Mouse (Mus musculus) heart, adult 2 months (tissue): ENCODE measurements at regions not wholly inside any gene's neighbourhood (a gene's known extent, or its start where the extent isn't known, plus 50 kb on each side); places are given as distances from the start of the nearest gene placed in this dataset.

Source experiments
- DNase-seq, 2 experiments: peaks; one replicate each; pipeline ENCODE4 v3.0.0; 2021
- H3K27ac ChIP-seq: fragments of 200-600 bp; 2 replicates; pipeline ENCODE4 v1.8.1; 2022
- H3K27me3 ChIP-seq: fragments of 200-500 bp; 2 replicates; pipeline ENCODE4 v1.6.1; 2012; ENCODE audit warnings: mild to moderate bottlenecking, low read length, inconsistent platforms, mixed read lengths; ENCODE audit not compliant: control insufficient read depth, insufficient read depth
- H3K36me3 ChIP-seq: fragments of 200-500 bp; 2 replicates; pipeline ENCODE4 v1.6.1; 2012; ENCODE audit warnings: low read length, inconsistent platforms; ENCODE audit not compliant: control insufficient read depth, insufficient read depth
- H3K4me1 ChIP-seq: fragments of 200-500 bp; 2 replicates; pipeline ENCODE4 v1.6.1; 2011; ENCODE audit warnings: low read length; ENCODE audit not compliant: control insufficient read depth, insufficient read depth
- H3K4me3 ChIP-seq: fragments of 200-600 bp; 2 replicates; pipeline ENCODE4 v1.8.1; 2022
- H3K79me2 ChIP-seq: fragments of 200-500 bp; replicated peaks from 2 replicates; pipeline ENCODE4 v1.6.1; 2012; ENCODE audit warnings: mild to moderate bottlenecking, inconsistent platforms, low read length, moderate library complexity, mixed read lengths; ENCODE audit not compliant: control insufficient read depth, insufficient read depth
- H3K9ac ChIP-seq: fragments of 200-500 bp; 2 replicates; pipeline ENCODE4 v1.6.1; 2012; ENCODE audit warnings: low read depth, mild to moderate bottlenecking, control low read depth, inconsistent platforms, low read length, mixed read lengths
- CTCF ChIP-seq: fragments of 200-600 bp; IDR thresholded peaks from 2 replicates; pipeline ENCODE4 v1.8.1; 2022; ENCODE audit warnings: antibody characterized with exemption, mild to moderate bottlenecking, moderate library complexity
- EP300 ChIP-seq: fragments of 200-500 bp; IDR thresholded peaks from 2 replicates; pipeline ENCODE4 v1.6.1; 2011; ENCODE audit warnings: low read depth, low read length, control low read depth; ENCODE audit not compliant: insufficient read depth
- POLR2A ChIP-seq: fragments of 200-500 bp; IDR thresholded peaks from 2 replicates; pipeline ENCODE4 v1.6.1; 2011; ENCODE audit warnings: mild to moderate bottlenecking, low read depth, low read length, control low read depth; ENCODE audit not compliant: insufficient read depth
- WGBS: fragments of 180-500 bp; shearing (Covaris S2); methylation state at CpG from one replicate; pipeline ENCODE4 v1.1.7; 2018; 5-methylcytosine and 5-hydroxymethylcytosine counted together
- intact Hi-C: fragments of 180-260 bp; cut with DNase I; formaldehyde crosslinking; loops from one replicate; pipeline ENCODE4 v1.15.1; 2025

DNA sequence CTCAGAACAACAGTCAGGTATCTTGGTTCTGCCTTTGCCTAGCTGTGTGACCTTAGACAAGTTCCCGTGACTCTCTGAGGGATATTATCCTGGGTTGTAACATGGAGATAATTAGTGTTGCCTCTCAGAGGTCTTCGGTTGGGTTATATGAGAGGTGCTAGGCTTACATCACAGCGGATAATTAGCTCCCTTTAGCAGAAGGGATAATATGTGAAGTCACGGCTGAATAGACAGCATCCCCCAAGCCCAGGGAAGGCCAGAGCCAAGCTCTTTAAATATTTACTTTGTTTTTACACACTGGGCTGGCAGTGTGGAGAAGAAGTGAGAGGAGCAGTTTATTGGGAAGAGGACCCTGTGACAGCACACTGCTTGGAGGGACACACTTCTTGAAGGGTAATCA, 299.9 kb downstream of the Ptpru start:
- no peak for TF ChIP-seq EP300
- no peak for TF ChIP-seq CTCF
- TF ChIP-seq POLR2A = no peak
- Histone ChIP-seq H3K4me1 (no peaks in the 10 kb centered on the region), H3K9ac (no peak overlapping the region), H3K4me3 (no peak overlapping the region), H3K36me3 (no peaks in the 10 kb centered on the region), H3K27ac (no peak overlapping the region), H3K27me3 (no peaks in the 10 kb centered on the region), H3K79me2 (no peaks in the 10 kb centered on the region)
- whole genome bisulfite sequencing = 86% methylated on average over 4 of the region's 4 CpGs
- intact Hi-C loops = no loop called here
- DNase-seq = no peak

- H3K4me3 ChIP-seq = no peak overlapping the region
- H3K36me3 ChIP-seq = no peaks in the 10 kb centered on the region
- no peaks in the 10 kb centered on the region for H3K79me2 ChIP-seq
- TF ChIP-seq POLR2A (no peak), CTCF (no peak), EP300 (no peak)
- no peak overlapping the region for H3K9ac ChIP-seq
- intact Hi-C loops = no loop called here
- H3K27ac ChIP-seq = no peak overlapping the region
- no peaks in the 10 kb centered on the region for H3K4me1 ChIP-seq
- DNase-seq = no peak
- no peaks in the 10 kb centered on the region for H3K27me3 ChIP-seq
- WGBS = 72% methylated on average over 12 of the region's 12 CpGs
Measured at GRCm38 (mm10) chr4:131546422-131547200, 291.5 kb downstream of the Ptpru start.

DNA sequence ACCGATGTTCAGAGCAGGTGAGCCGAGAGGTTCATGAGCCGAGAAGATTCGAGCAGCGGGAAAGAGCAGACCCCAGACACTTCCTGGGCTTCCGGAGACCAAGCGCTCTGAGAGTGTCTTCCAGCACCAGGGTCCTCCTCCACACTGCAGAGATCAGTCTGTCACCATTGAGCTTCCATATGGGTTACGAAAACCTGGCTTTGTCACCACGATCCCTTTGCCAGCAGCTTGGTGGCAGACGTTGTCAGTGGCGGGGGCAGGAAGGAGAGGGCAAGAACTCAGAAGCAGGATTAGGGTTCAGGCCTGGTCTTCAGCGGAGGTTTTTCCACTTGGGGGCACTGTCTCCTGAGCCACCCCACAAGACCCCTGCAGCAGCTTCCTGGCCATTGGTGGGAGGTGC, 288.5 kb downstream of the Ptpru start:
- Histone ChIP-seq H3K79me2 (no peaks in the 10 kb centered on the region), H3K4me1 (no peaks in the 10 kb centered on the region), H3K27ac (no peak overlapping the region), H3K4me3 (no peak overlapping the region), H3K9ac (no peak overlapping the region), H3K36me3 (no peaks in the 10 kb centered on the region), H3K27me3 (no peaks in the 10 kb centered on the region)
- WGBS = 75% methylated on average over 12 of the region's 12 CpGs
- TF ChIP-seq POLR2A (no peak), EP300 (no peak), CTCF (no peak)
- intact Hi-C loops = no loop called here
- no peak for DNase-seq

- intact Hi-C loops = no loop called here
- WGBS = 78% methylated on average over 5 of the region's 5 CpGs
- Histone ChIP-seq H3K27me3 (no peaks in the 10 kb centered on the region; the same call in 1 of the 2 replicates), H3K36me3 (no peaks in the 10 kb centered on the region), H3K4me3 (no peak overlapping the region), H3K27ac (no peak overlapping the region), H3K9ac (no peak overlapping the region), H3K79me2 (no peaks in the 10 kb centered on the region), H3K4me1 (no peaks in the 10 kb centered on the region)
- no peak for DNase-seq
- TF ChIP-seq EP300 (no peak), CTCF (no peak), POLR2A (no peak)
Measured at GRCm38 (mm10) chr4:131558513-131558912, 279.6 kb downstream of the Ptpru start.

DNA sequence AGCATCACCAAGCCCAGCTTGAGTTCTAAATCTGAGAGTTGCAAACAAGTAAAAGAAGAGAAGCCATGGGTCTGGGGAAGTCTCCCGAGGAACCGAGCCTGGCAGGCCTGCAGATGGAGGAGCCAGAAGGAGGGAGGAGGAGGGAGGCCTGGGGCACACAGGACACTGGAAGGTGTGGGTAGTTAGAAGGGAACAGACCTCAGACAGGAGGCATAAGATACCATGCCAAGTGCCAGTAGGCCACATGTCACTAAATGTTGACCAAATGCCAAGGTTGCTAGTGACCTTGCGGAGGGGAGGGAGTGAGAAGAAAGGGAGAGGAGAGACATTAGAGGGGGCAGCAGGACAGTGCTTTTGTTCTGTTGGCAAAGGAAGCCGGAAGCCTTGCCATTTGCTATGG, 274.2 kb downstream of the Ptpru start:
- TF ChIP-seq EP300 (no peak), CTCF (no peak), POLR2A (no peak)
- intact Hi-C loops = no loop called here
- Histone ChIP-seq H3K36me3 (no peaks in the 10 kb centered on the region), H3K4me3 (no peak overlapping the region), H3K27me3 (no peaks in the 10 kb centered on the region; the same call in 1 of the 2 replicates), H3K9ac (no peak overlapping the region), H3K4me1 (no peaks in the 10 kb centered on the region), H3K27ac (no peak overlapping the region), H3K79me2 (no peaks in the 10 kb centered on the region)
- 69% methylated on average over 4 of the region's 4 CpGs for WGBS
- DNase-seq = no peak

- DNase-seq = no peak
- H3K79me2 ChIP-seq = no peaks in the 10 kb centered on the region
- 59% methylated on average over 7 of the region's 7 CpGs for WGBS
- H3K27me3 ChIP-seq = no peaks in the 10 kb centered on the region; the same call in 1 of the 2 replicates
- TF ChIP-seq POLR2A = no peak
- no peak for TF ChIP-seq EP300
- no peak for TF ChIP-seq CTCF
- no peak overlapping the region for H3K27ac ChIP-seq
- intact Hi-C loops = no loop called here
- no peak overlapping the region for H3K4me3 ChIP-seq
- no peak overlapping the region for H3K9ac ChIP-seq
- H3K36me3 ChIP-seq = no peaks in the 10 kb centered on the region
- H3K4me1 ChIP-seq = no peaks in the 10 kb centered on the region
Measured at GRCm38 (mm10) chr4:131565203-131565602, 272.9 kb downstream of the Ptpru start.
